Mouse (Mus musculus): ENCODE measurements at regions not wholly inside any gene's neighbourhood (a gene's known extent, or its start where the extent isn't known, plus 50 kb on each side); places are given as distances from the start of the nearest gene placed in this dataset.

DNA sequence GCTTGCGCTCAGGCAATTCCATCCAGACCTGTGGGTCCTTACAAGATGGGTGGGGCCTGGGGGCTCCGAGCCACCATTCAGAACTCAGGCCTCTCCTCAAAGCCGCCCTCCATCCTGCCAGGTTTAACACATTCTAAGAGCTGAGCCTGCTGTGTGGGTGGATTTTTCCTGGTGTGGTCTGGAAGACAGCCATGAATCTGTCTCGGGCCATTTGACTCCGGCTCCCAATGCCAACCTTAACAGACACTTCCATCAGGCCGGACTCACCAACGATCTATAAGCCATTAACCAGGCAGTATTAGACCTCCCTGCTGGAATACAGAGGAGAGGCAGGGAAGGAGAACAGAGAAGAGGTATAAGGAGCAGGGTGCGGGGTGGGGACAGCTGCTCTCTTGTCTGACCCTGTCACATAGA, 288.9 kb upstream of the Rpl38 start:
- TF ChIP-seq EP300 (IDR thresholded peaks at IDR 0.05; ENCODE audit: low read length) (no peak), SMC3 (IDR thresholded peaks at IDR 0.05; ENCODE audit: low read depth, low read length) (no peak), ELF1 (IDR thresholded peaks at IDR 0.05; ENCODE audit: low read depth, low read length) (no peak), POLR2A (IDR thresholded peaks at IDR 0.05; ENCODE audit: low read depth, low read length) (no peak), ZKSCAN1 (IDR thresholded peaks at IDR 0.05; ENCODE audit: borderline replicate concordance, low read depth, low read length) (no peak), CTCF (conservative IDR thresholded peaks at IDR 0.05 in 1 of 2, IDR thresholded peaks at IDR 0.05 in 1 of 2; ENCODE audit: low read depth in 2 of 2, low read length in 2 of 2) (no peak)

Measured in CH12.LX (cell line).